Mouse (Mus musculus) midbrain, embryonic 14.5 days (tissue): ENCODE data around the gene Atxn1. TPM values are rescaled to one million over a fixed set of nuclear protein-coding genes. Genes with fewer than 3 reads are reported as not detected.

ENCODE experiments used
- ATAC-seq: fragments of 200-750 bp; cut with Nextera tagmentation; 2 replicates; pipeline ENCODE4 v1.8.0; 2017; ENCODE audit warnings: moderate number of reproducible peaks, moderate library complexity; ENCODE audit not compliant: low FRiP score, low TSS enrichment
- DNase-seq: peaks from one replicate; pipeline ENCODE4 v3.0.0-alpha.2; 2015
- H3K27ac ChIP-seq: fragments of 300-500 bp; sonication (generic); replicated peaks from 2 replicates; pipeline ENCODE4 v1.5.1; 2014; ENCODE audit warnings: mild to moderate bottlenecking, low read depth, low read length, moderate library complexity
- H3K27me3 ChIP-seq: fragments of 300-500 bp; sonication (generic); 2 replicates; pipeline ENCODE4 v1.6.1; 2014; ENCODE audit warnings: low read length, control low read depth, mixed read lengths; ENCODE audit not compliant: control insufficient read depth, insufficient read depth
- H3K36me3 ChIP-seq: fragments of 300-500 bp; sonication (generic); 2 replicates; pipeline ENCODE4 v1.6.1; 2014; ENCODE audit warnings: low read length, control low read depth; ENCODE audit not compliant: control insufficient read depth, insufficient read depth
- H3K4me1 ChIP-seq: fragments of 300-500 bp; sonication (generic); 2 replicates; pipeline ENCODE4 v1.6.1; 2014; ENCODE audit warnings: mild to moderate bottlenecking, antibody characterized with exemption, low read length, control low read depth; ENCODE audit not compliant: control insufficient read depth, insufficient read depth
- H3K4me2 ChIP-seq: fragments of 300-500 bp; sonication (generic); 2 replicates; pipeline ENCODE4 v1.6.1; 2014; ENCODE audit warnings: mild to moderate bottlenecking, low read length, moderate library complexity
- H3K4me3 ChIP-seq: fragments of 300-500 bp; sonication (generic); replicated peaks from 2 replicates; pipeline ENCODE4 v1.5.1; 2014; ENCODE audit warnings: low read depth, low read length
- H3K9ac ChIP-seq: fragments of 300-500 bp; sonication (generic); replicated peaks from 2 replicates; pipeline ENCODE4 v1.6.1; 2014; ENCODE audit warnings: mild to moderate bottlenecking, low read length, moderate library complexity
- H3K9me3 ChIP-seq: fragments of 300-500 bp; sonication (generic); 2 replicates; pipeline ENCODE4 v1.6.1; 2016; ENCODE audit warnings: low read length, control low read depth, mixed read lengths; ENCODE audit not compliant: control insufficient read depth
- WGBS: fragments of 180-500 bp; shearing (Covaris S2); extraction: QIAGEN DNeasy Blood & Tissue Kit; methylation state at CpG from one replicate; pipeline ENCODE4 v1.1.7; 2014; 5-methylcytosine and 5-hydroxymethylcytosine counted together
- polyA plus RNA-seq: library from polyadenylated mRNA; unstranded; fragments of >200 nt; fragmentation: Nextera tagmentation; extraction: Ambion mirVana; gene quantifications from 2 replicates; pipeline ENCODE4 v1.2.1, GENCODE M21; 2014

Atxn1 gene
- polyA plus RNA-seq, 1 experiment from 2014 or later, result 7.3 TPM

GRCm38 (mm10) chr13:45630518-45631290, 334.1 kb downstream of the Atxn1 start:
- Histone ChIP-seq H3K27ac (no peak overlapping the region), H3K36me3 (no peaks in the 10 kb centered on the region), H3K9ac (no peak overlapping the region), H3K4me2 (no peak overlapping the region), H3K27me3 (no peaks in the 10 kb centered on the region), H3K9me3 (no peaks in the 10 kb centered on the region), H3K4me1 (no peaks in the 10 kb centered on the region), H3K4me3 (no peak overlapping the region)
- DNase-seq (no peak), ATAC-seq (no peak)
- 80% methylated on average over 12 of the region's 12 CpGs for WGBS

GRCm38 (mm10) chr13:45629750-45630149, 335.1 kb downstream of the Atxn1 start:
- Histone ChIP-seq H3K4me2 (no peak overlapping the region), H3K27me3 (no peaks in the 10 kb centered on the region), H3K9me3 (no peaks in the 10 kb centered on the region), H3K9ac (no peak overlapping the region), H3K4me3 (no peak overlapping the region), H3K27ac (no peak overlapping the region), H3K4me1 (no peaks in the 10 kb centered on the region), H3K36me3 (no peaks in the 10 kb centered on the region)
- ATAC-seq (no peak), DNase-seq (no peak)
- WGBS, result 77% methylated on average over 1 of the region's 1 CpGs

GRCm38 (mm10) chr13:45628341-45628740, 336.5 kb downstream of the Atxn1 start:
- Histone ChIP-seq H3K4me2 (no peak overlapping the region), H3K36me3 (no peaks in the 10 kb centered on the region), H3K27me3 (no peaks in the 10 kb centered on the region), H3K4me3 (no peak overlapping the region), H3K9ac (no peak overlapping the region), H3K4me1 (no peaks in the 10 kb centered on the region), H3K27ac (no peak overlapping the region), H3K9me3 (no peaks in the 10 kb centered on the region)
- ATAC-seq (no peak), DNase-seq (no peak)
- 72% methylated on average over 8 of the region's 8 CpGs for WGBS

- ATAC-seq (no peak), DNase-seq (no peak)
- no peak overlapping the region for H3K27ac ChIP-seq
- H3K4me1 ChIP-seq, result no peaks in the 10 kb centered on the region
- no peak overlapping the region for H3K9ac ChIP-seq
- no peaks in the 10 kb centered on the region for H3K36me3 ChIP-seq
- H3K4me3 ChIP-seq, result no peak overlapping the region
- no peak overlapping the region for H3K4me2 ChIP-seq
- 89% methylated on average over 8 of the region's 8 CpGs for WGBS
- no peaks in the 10 kb centered on the region for H3K9me3 ChIP-seq
- no peaks in the 10 kb centered on the region for H3K27me3 ChIP-seq
Measured at GRCm38 (mm10) chr13:45627206-45627751, 337.5 kb downstream of the Atxn1 start.

- no peak for ATAC-seq
- H3K4me1 ChIP-seq, result no peaks in the 10 kb centered on the region
- 92% methylated on average over 5 of the region's 5 CpGs for WGBS
Measured at GRCm38 (mm10) chr13:45625740-45626139, 339.1 kb downstream of the Atxn1 start.

GRCm38 (mm10) chr13:45623846-45624245, 341.0 kb downstream of the Atxn1 start:
- no peak for ATAC-seq
- Histone ChIP-seq H3K27me3 (no peaks in the 10 kb centered on the region), H3K4me1 (no peaks in the 10 kb centered on the region), H3K9ac (no peak overlapping the region), H3K4me2 (no peak overlapping the region), H3K9me3 (no peaks in the 10 kb centered on the region), H3K4me3 (no peak overlapping the region), H3K27ac (no peak overlapping the region), H3K36me3 (no peaks in the 10 kb centered on the region)
- WGBS, result 83% methylated on average over 1 of the region's 1 CpGs
- DNase-seq, result no peak

More at GRCm38 (mm10) chr13:45625740-45626139, 339.1 kb downstream of the Atxn1 start:
- H3K9me3 ChIP-seq, result no peaks in the 10 kb centered on the region
- no peak overlapping the region for H3K9ac ChIP-seq
- no peaks in the 10 kb centered on the region for H3K36me3 ChIP-seq
- H3K4me2 ChIP-seq, result no peak overlapping the region
- no peak overlapping the region for H3K27ac ChIP-seq
- DNase-seq, result no peak
- H3K4me3 ChIP-seq, result no peak overlapping the region
- no peaks in the 10 kb centered on the region for H3K27me3 ChIP-seq

- no peak for DNase-seq
- no peak for ATAC-seq
Measured at GRCm38 (mm10) chr13:45622871-45623546, 341.8 kb downstream of the Atxn1 start.

GRCm38 (mm10) chr13:45620687-45621086, 344.1 kb downstream of the Atxn1 start:
- ATAC-seq, result no peak
- H3K9me3 ChIP-seq, result no peaks in the 10 kb centered on the region

More at GRCm38 (mm10) chr13:45622871-45623546, 341.8 kb downstream of the Atxn1 start:
- WGBS, result 84% methylated on average over 4 of the region's 4 CpGs
- Histone ChIP-seq H3K27ac (no peak overlapping the region), H3K36me3 (no peaks in the 10 kb centered on the region), H3K9me3 (no peaks in the 10 kb centered on the region), H3K4me3 (no peak overlapping the region), H3K9ac (no peak overlapping the region), H3K4me1 (no peaks in the 10 kb centered on the region), H3K4me2 (no peak overlapping the region), H3K27me3 (no peaks in the 10 kb centered on the region)

More at GRCm38 (mm10) chr13:45620687-45621086, 344.1 kb downstream of the Atxn1 start:
- Histone ChIP-seq H3K9ac (no peak overlapping the region), H3K4me3 (no peak overlapping the region), H3K4me1 (no peaks in the 10 kb centered on the region), H3K27ac (no peak overlapping the region), H3K36me3 (no peaks in the 10 kb centered on the region), H3K4me2 (no peak overlapping the region), H3K27me3 (no peaks in the 10 kb centered on the region)
- 83% methylated on average over 12 of the region's 12 CpGs for WGBS
- DNase-seq, result no peak
